Mouse (Mus musculus): Measurements from ENCODE around the gene Mgst2. TPM values are rescaled to one million over a fixed set of nuclear protein-coding genes. Genes with fewer than 3 reads are reported as not detected.

The Mgst2 gene
- polyA plus RNA-seq, 1 experiment, result 3.6 TPM

DNA sequence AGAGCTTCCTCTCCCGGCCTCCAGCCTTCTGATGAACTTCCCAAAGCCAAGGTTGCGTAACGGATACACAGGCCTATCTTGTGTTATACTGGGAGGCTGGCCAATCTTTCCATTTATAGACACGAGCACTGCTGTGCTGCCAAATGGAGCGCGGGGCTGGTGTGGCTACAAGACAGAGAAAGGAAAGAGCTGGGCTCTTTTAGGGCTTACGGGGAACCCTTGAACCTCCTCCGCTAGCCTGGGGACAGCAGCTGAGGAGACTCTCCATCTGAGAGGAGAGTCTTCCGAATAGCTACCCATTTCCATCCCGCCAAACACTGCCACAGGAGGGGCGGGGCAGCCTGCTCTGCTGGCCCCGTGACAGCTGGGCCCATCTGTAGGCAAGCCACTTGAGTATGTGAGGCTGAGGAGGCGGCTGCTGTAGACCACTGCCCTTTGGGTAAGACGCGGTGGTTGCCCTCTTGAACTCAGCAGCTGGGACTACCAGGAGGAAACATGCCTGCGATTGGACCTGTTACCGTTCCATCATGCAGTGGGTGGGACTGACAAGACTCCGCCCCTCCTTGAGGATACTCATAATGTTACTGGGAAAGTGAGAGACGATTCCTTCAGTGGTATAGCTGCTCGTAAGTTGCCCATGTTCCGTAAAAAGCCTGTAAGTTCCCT lies 48.7 kb downstream of the Mgst2 start:
- no peaks in the 10 kb centered on the region for H3K27me3 ChIP-seq (ENCODE audit: control insufficient read depth, insufficient read depth, insufficient read length)
- H3K4me3 ChIP-seq (ENCODE audit: insufficient read depth, poor library complexity, severe bottlenecking), result no peak overlapping the region
- no peak overlapping the region for H3ac ChIP-seq (ENCODE audit: control insufficient read depth, insufficient read length, low read depth)
- H3K79me2 ChIP-seq (ENCODE audit: control insufficient read depth, insufficient read depth), result no peaks in the 10 kb centered on the region
- TF ChIP-seq MAX (IDR thresholded peaks at IDR 0.05), result no peak
- TF ChIP-seq CEBPB (IDR thresholded peaks at IDR 0.05; ENCODE audit: low read depth), result peak; percentile 95
- H3K36me3 ChIP-seq (ENCODE audit: control insufficient read depth, insufficient read depth), result no peaks in the 10 kb centered on the region
- no peaks in the 10 kb centered on the region for H3K79me3 ChIP-seq (ENCODE audit: low read depth)

DNA sequence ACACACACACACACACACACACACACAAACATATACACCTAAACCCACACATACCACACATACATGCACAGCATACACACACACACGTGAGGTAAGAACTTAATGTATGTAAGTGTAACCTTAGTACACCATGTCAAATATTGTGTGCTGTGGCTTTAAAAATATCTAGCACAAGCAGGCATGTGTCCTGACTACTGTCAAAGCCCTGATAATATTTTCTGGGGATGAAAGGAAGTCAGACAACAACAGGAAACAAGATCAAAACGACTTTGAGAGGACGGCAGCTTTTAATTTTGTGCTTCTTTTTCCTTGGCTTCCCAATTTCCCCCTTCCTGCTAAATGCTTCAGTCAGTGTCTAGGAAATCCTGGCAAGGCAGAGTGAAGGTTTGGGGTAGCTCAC lies 52.2 kb downstream of the Mgst2 start:
- Histone ChIP-seq H3ac (ENCODE audit: control insufficient read depth, insufficient read length, low read depth) (no peak overlapping the region), H3K79me2 (ENCODE audit: control insufficient read depth, insufficient read depth) (no peaks in the 10 kb centered on the region), H3K36me3 (ENCODE audit: control insufficient read depth, insufficient read depth) (no peaks in the 10 kb centered on the region), H3K27me3 (ENCODE audit: control insufficient read depth, insufficient read depth, insufficient read length) (no peaks in the 10 kb centered on the region), H3K4me3 (ENCODE audit: insufficient read depth, poor library complexity, severe bottlenecking) (no peak overlapping the region), H3K79me3 (ENCODE audit: low read depth) (no peaks in the 10 kb centered on the region)
- TF ChIP-seq FOSL1 (IDR thresholded peaks at IDR 0.05; ENCODE audit: insufficient read depth, low read length, poor library complexity, severe bottlenecking) (no peak), MYOG (IDR thresholded peaks at IDR 0.05; ENCODE audit: control insufficient read depth, extremely low read depth, insufficient read length) (no peak), MAX (IDR thresholded peaks at IDR 0.05) (no peak), MYOD1 (IDR thresholded peaks at IDR 0.05; ENCODE audit: control insufficient read depth, insufficient read length, low read depth) (no peak)

DNA sequence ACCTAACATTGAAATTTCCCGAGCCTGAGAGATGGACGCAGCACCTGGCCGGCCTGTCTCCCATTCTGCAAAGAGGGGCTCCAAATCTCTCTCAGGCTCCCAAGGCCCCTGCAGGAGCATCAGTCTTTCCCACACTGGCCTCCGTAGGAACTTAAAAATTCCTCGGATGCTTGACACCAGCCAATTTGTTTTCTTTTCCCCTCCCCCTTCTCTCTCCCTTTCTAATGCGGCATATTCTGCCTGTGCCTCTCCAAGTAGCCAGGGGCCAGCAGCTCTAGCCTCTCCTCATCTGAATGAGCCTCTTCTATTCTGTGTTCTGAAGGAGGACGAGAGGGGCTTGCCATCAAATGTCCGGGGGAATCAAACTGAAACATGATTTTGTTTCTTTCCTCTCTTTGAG lies 53.1 kb downstream of the Mgst2 start:
- TF ChIP-seq FOSL1 (IDR thresholded peaks at IDR 0.05; ENCODE audit: insufficient read depth, low read length, poor library complexity, severe bottlenecking) (no peak), MYOD1 (IDR thresholded peaks at IDR 0.05; ENCODE audit: control insufficient read depth, insufficient read length, low read depth) (no peak), MYOG (IDR thresholded peaks at IDR 0.05; ENCODE audit: control insufficient read depth, extremely low read depth, insufficient read length) (no peak), MAX (IDR thresholded peaks at IDR 0.05) (no peak), CEBPB (IDR thresholded peaks at IDR 0.05; ENCODE audit: low read depth) (no peak), USF1 (IDR thresholded peaks at IDR 0.05; ENCODE audit: low read depth) (no peak), CTCF (IDR thresholded peaks at IDR 0.05; ENCODE audit: control insufficient read depth, insufficient read depth, insufficient read length) (no peak)
- no peaks in the 10 kb centered on the region for H3K27me3 ChIP-seq (ENCODE audit: control insufficient read depth, insufficient read depth, insufficient read length)
- H3K79me3 ChIP-seq (ENCODE audit: low read depth), result no peaks in the 10 kb centered on the region
- H3K4me3 ChIP-seq (ENCODE audit: insufficient read depth, poor library complexity, severe bottlenecking), result no peak overlapping the region
- no peaks in the 10 kb centered on the region for H3K36me3 ChIP-seq (ENCODE audit: control insufficient read depth, insufficient read depth)
- no peaks in the 10 kb centered on the region for H3K79me2 ChIP-seq (ENCODE audit: control insufficient read depth, insufficient read depth)
- H3ac ChIP-seq (ENCODE audit: control insufficient read depth, insufficient read length, low read depth), result no peak overlapping the region

DNA sequence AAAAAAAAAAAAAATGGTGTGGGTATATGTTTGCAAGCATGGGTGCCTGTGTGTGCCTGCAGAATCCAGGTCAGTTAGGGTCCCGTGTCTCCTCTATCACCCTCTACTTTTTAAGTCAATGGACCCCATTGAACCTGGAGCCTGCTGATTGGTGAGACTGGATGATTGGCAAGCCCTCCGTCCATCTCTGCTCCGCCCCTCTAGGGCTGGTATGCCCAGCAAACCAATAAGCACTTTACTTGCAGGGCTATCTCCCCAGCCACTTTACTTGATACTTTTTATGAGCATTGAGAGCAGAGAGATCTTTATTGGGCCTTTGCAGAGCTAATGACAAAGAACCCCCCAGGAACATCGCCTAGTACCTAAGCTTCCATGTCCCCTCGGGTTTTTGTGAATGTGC lies 54.3 kb downstream of the Mgst2 start:
- H3ac ChIP-seq (ENCODE audit: control insufficient read depth, insufficient read length, low read depth), result no peak overlapping the region
- no peaks in the 10 kb centered on the region for H3K36me3 ChIP-seq (ENCODE audit: control insufficient read depth, insufficient read depth)
- no peaks in the 10 kb centered on the region for H3K27me3 ChIP-seq (ENCODE audit: control insufficient read depth, insufficient read depth, insufficient read length)
- no peak overlapping the region for H3K4me3 ChIP-seq (ENCODE audit: insufficient read depth, poor library complexity, severe bottlenecking)
- no peaks in the 10 kb centered on the region for H3K79me3 ChIP-seq (ENCODE audit: low read depth)
- TF ChIP-seq FOSL1 (IDR thresholded peaks at IDR 0.05; ENCODE audit: insufficient read depth, low read length, poor library complexity, severe bottlenecking) (no peak), CTCF (IDR thresholded peaks at IDR 0.05; ENCODE audit: control insufficient read depth, insufficient read depth, insufficient read length) (no peak), MYOD1 (IDR thresholded peaks at IDR 0.05; ENCODE audit: control insufficient read depth, insufficient read length, low read depth) (no peak), MYOG (IDR thresholded peaks at IDR 0.05; ENCODE audit: control insufficient read depth, extremely low read depth, insufficient read length) (no peak), USF1 (IDR thresholded peaks at IDR 0.05; ENCODE audit: low read depth) (no peak), MAX (IDR thresholded peaks at IDR 0.05) (no peak), CEBPB (IDR thresholded peaks at IDR 0.05; ENCODE audit: low read depth) (no peak)
- H3K79me2 ChIP-seq (ENCODE audit: control insufficient read depth, insufficient read depth), result no peaks in the 10 kb centered on the region

DNA sequence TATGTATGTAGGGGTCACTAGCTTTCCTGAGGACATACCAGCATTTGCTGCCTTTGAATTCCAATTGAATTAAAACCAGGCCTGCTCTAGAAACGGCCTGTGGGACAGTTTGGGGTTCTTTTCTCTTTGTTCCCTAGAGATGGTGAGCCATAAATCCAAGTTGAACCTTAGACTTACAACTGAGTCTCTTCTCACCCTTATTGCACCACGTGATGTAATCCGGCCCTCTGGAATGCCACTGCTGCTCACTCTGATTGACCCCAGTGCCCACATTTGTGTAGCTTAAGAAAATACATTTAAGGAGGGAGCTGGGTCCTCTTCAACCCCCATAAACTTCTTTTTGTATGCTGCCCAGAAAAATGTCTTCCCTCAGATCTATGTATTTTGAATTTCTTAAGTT lies 57.3 kb downstream of the Mgst2 start:
- Histone ChIP-seq H3K79me2 (ENCODE audit: control insufficient read depth, insufficient read depth) (no peaks in the 10 kb centered on the region), H3K36me3 (ENCODE audit: control insufficient read depth, insufficient read depth) (no peaks in the 10 kb centered on the region), H3K79me3 (ENCODE audit: low read depth) (no peaks in the 10 kb centered on the region), H3K4me3 (ENCODE audit: insufficient read depth, poor library complexity, severe bottlenecking) (no peak overlapping the region), H3K27me3 (ENCODE audit: control insufficient read depth, insufficient read depth, insufficient read length) (no peaks in the 10 kb centered on the region), H3ac (ENCODE audit: control insufficient read depth, insufficient read length, low read depth) (no peak overlapping the region)
- TF ChIP-seq USF1 (IDR thresholded peaks at IDR 0.05; ENCODE audit: low read depth) (peak; percentile 83), MYOG (IDR thresholded peaks at IDR 0.05; ENCODE audit: control insufficient read depth, extremely low read depth, insufficient read length) (no peak)

DNA sequence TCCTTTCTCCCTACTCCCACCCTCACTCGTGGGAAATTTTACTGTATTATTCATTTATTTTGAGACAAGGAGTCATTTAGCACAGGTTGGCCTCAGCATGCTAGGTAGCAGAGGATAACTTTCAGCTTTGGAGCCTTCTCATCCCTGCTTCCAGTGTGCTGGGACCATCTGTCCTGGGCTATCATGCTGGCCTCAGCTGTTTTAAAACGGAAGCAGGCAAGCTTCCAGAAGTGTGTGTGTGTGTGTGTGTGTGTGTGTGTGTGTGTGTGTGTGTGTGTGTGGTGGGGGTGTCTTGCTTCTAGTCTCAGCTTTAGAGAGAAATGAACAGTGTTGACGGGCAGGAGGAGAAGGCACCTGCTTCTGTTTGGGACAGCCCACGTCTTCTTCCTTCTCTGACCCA lies 57.7 kb downstream of the Mgst2 start:
- H3ac ChIP-seq (ENCODE audit: control insufficient read depth, insufficient read length, low read depth), result no peak overlapping the region
- TF ChIP-seq MAX (IDR thresholded peaks at IDR 0.05), result no peak
- TF ChIP-seq MYOD1 (IDR thresholded peaks at IDR 0.05; ENCODE audit: control insufficient read depth, insufficient read length, low read depth), result no peak
- no peak overlapping the region for H3K4me3 ChIP-seq (ENCODE audit: insufficient read depth, poor library complexity, severe bottlenecking)
- no peaks in the 10 kb centered on the region for H3K79me2 ChIP-seq (ENCODE audit: control insufficient read depth, insufficient read depth)
- H3K36me3 ChIP-seq (ENCODE audit: control insufficient read depth, insufficient read depth), result no peaks in the 10 kb centered on the region
- no peaks in the 10 kb centered on the region for H3K79me3 ChIP-seq (ENCODE audit: low read depth)
- H3K27me3 ChIP-seq (ENCODE audit: control insufficient read depth, insufficient read depth, insufficient read length), result no peaks in the 10 kb centered on the region
